8 mouse cellular contexts compared by ENCODE assay signal in genomic region chr13:103173545-103174182, GRCm38 (mm10).
DNase-seq lines count a peak whose midpoint lies in the region; ATAC-seq lines count a peak whose summit lies in the region.

No protein-coding gene starts in this region.

- intact Hi-C loops in left cerebral cortex, postnatal 4 days (cut with DNase I), result loop anchor here (2.0 kb wide), 1 partner anchor 471 kb away; no protein-coding TSS in a partner anchor

- no peak overlapping the region for H3K27ac ChIP-seq in heart, embryonic 12.5 days (ENCODE audit: poor library complexity, severe bottlenecking)
- no peak overlapping the region for H3K27ac ChIP-seq in neural tube, embryonic 11.5 days (ENCODE audit: low read depth, low read length)

- H3K27me3 ChIP-seq in heart, embryonic 12.5 days (replicated peaks), result no peaks in the 10 kb centered on the region
- H3K27me3 ChIP-seq in neural tube, embryonic 11.5 days (ENCODE audit: control insufficient read depth, insufficient read depth, low read length), result no peaks in the 10 kb centered on the region

- no peaks in the 10 kb centered on the region for H3K36me3 ChIP-seq in heart, embryonic 12.5 days
- no peaks in the 10 kb centered on the region for H3K36me3 ChIP-seq in neural tube, embryonic 11.5 days (ENCODE audit: control insufficient read depth, insufficient read depth, low read length)

- no peak overlapping the region for H3K9ac ChIP-seq in heart, embryonic 12.5 days
- no peak overlapping the region for H3K9ac ChIP-seq in neural tube, embryonic 11.5 days (ENCODE audit: low read length)

- no peak overlapping the region for H3K4me2 ChIP-seq in heart, embryonic 12.5 days
- no peak overlapping the region for H3K4me2 ChIP-seq in neural tube, embryonic 11.5 days (ENCODE audit: low read depth)

- WGBS in heart, embryonic 12.5 days, result 41% methylated on average over 7 of the region's 7 CpGs
- WGBS in neural tube, embryonic 11.5 days, result 34% methylated on average over 7 of the region's 7 CpGs

- no peak for ATAC-seq in heart, embryonic 12.5 days (ENCODE audit: insufficient number of reproducible peaks, low FRiP score)
- ATAC-seq in neural tube, embryonic 11.5 days (ENCODE audit: insufficient read depth, low FRiP score, low TSS enrichment), result no peak

- peak; percentile 91 for DNase-seq in heart, adult 11 months
- DNase-seq in c-Kit-positive CD71-positive TER-119-positive erythroid progenitor cells, embryonic 14.5 days (ENCODE audit: low spot score), result peak; percentile 3
- DNase-seq in frontal cortex, postnatal 36 days (ENCODE audit: low spot score in 2 of 2), result peak; percentile 55 to 88
- peak; percentile 88 for DNase-seq in kidney, adult 9 months
- DNase-seq in left cerebral cortex, postnatal 4 days, result peak; percentile 61
- DNase-seq in neural tube, embryonic 11.5 days (ENCODE audit: low spot score), result peak; percentile 64
- peak; percentile 5 for DNase-seq in thymus, postnatal 25 days

- no peak overlapping the region for H3K4me3 ChIP-seq in heart, embryonic 12.5 days
- H3K4me3 ChIP-seq in neural tube, embryonic 11.5 days (ENCODE audit: low read depth, low read length), result no peak overlapping the region

- H3K9me3 ChIP-seq in heart, embryonic 12.5 days (replicated peaks), result no peaks in the 10 kb centered on the region
- no peaks in the 10 kb centered on the region for H3K9me3 ChIP-seq in neural tube, embryonic 11.5 days (ENCODE audit: control insufficient read depth, low read length)

- no peaks in the 10 kb centered on the region for H3K4me1 ChIP-seq in heart, embryonic 12.5 days (replicated peaks)
- no peaks in the 10 kb centered on the region for H3K4me1 ChIP-seq in neural tube, embryonic 11.5 days (ENCODE audit: control insufficient read depth, insufficient read depth, low read length)

Comparison
In these comparisons a context has a peak if more than half of its experiments do, and no peak if none do; other contexts are left out.
1. DNase-seq: peak in every context shown above with its lines; median percentile 91 in heart, adult 11 months; 88 in kidney, adult 9 months; 72 in frontal cortex, postnatal 36 days; 64 in neural tube, embryonic 11.5 days; 61 in left cerebral cortex, postnatal 4 days; 5 in thymus, postnatal 25 days; 3 in c-Kit-positive CD71-positive TER-119-positive erythroid progenitor cells, embryonic 14.5 days.